Mouse (Mus musculus) myocyte (in vitro differentiated cells): ENCODE data around the gene Hpd. TPM values are rescaled to one million over a fixed set of nuclear protein-coding genes. Genes with fewer than 3 reads are reported as not detected.
A peak's percentile ranks its signal among the peaks of the same experiment; 100 is the strongest.

ENCODE experiments used
- H3K27me3 ChIP-seq: one replicate; pipeline ENCODE4 v1.6.1; 2011; ENCODE audit not compliant: control insufficient read depth, insufficient read depth, insufficient read length
- H3K36me3 ChIP-seq: one replicate; pipeline ENCODE4 v1.6.1; 2011; ENCODE audit not compliant: control insufficient read depth, insufficient read depth
- H3K4me2 ChIP-seq: one replicate; pipeline ENCODE4 v1.6.1; 2011; ENCODE audit warnings: low read depth, control low read depth
- H3K4me3 ChIP-seq: one replicate; pipeline ENCODE4 v1.5.1; 2011; ENCODE audit warnings: mild to moderate bottlenecking, control low read depth, moderate library complexity
- H3K79me2 ChIP-seq: one replicate; pipeline ENCODE4 v1.6.1; 2011; ENCODE audit not compliant: control insufficient read depth, insufficient read depth
- H3ac ChIP-seq: one replicate; pipeline ENCODE4 v1.6.1; 2011; ENCODE audit not compliant: control insufficient read depth, insufficient read length
- CEBPB ChIP-seq: IDR thresholded peaks from 2 replicates; pipeline ENCODE4 v1.6.1; 2011; ENCODE audit warnings: mild to moderate bottlenecking, moderate library complexity; ENCODE audit not compliant: poor library complexity, insufficient read depth, severe bottlenecking
- E2F4 ChIP-seq: IDR thresholded peaks from one replicate; pipeline ENCODE4 v1.6.1; 2011; ENCODE audit warnings: mild to moderate bottlenecking, control low read depth, moderate library complexity; ENCODE audit not compliant: insufficient read depth
- MAX ChIP-seq: IDR thresholded peaks from one replicate; pipeline ENCODE4 v1.6.1; 2011; ENCODE audit warnings: low read depth, mild to moderate bottlenecking, control low read depth
- MYOD1 ChIP-seq, 3 experiments: IDR thresholded peaks; one replicate each; pipeline ENCODE4 v1.6.1; 2011; ENCODE audit warnings: control low read depth in 2 of 3, low read depth in 2 of 3, mild to moderate bottlenecking in 2 of 3, moderate library complexity in 1 of 3; ENCODE audit not compliant: insufficient read length in 2 of 3, control insufficient read depth in 1 of 3
- MYOG ChIP-seq, 3 experiments: IDR thresholded peaks; one replicate each; pipeline ENCODE4 v1.6.1; 2011; ENCODE audit warnings: control low read depth in 2 of 3, low read depth in 2 of 3, mild to moderate bottlenecking in 2 of 3; ENCODE audit not compliant: insufficient read length in 2 of 3, control insufficient read depth in 1 of 3, insufficient read depth in 1 of 3
- POLR2A ChIP-seq: IDR thresholded peaks from one replicate; pipeline ENCODE4 v1.6.1; 2011; ENCODE audit warnings: low read depth, mild to moderate bottlenecking, control low read depth, moderate library complexity; ENCODE audit not compliant: insufficient read length
- POLR2AphosphoS2 ChIP-seq: IDR thresholded peaks from one replicate; pipeline ENCODE4 v1.6.1; 2011; ENCODE audit warnings: low read depth, control low read depth; ENCODE audit not compliant: insufficient read length
- REST ChIP-seq: IDR thresholded peaks from one replicate; pipeline ENCODE4 v1.6.1; 2011; ENCODE audit warnings: mild to moderate bottlenecking, control low read depth, moderate library complexity; ENCODE audit not compliant: insufficient read depth, insufficient read length
- SRF ChIP-seq: IDR thresholded peaks from one replicate; pipeline ENCODE4 v1.6.1; 2011; ENCODE audit warnings: low read depth; ENCODE audit not compliant: control insufficient read depth, insufficient read length
- TCF12 ChIP-seq: IDR thresholded peaks from one replicate; pipeline ENCODE4 v1.6.1; 2011; ENCODE audit warnings: mild to moderate bottlenecking, control low read depth; ENCODE audit not compliant: poor library complexity, insufficient read depth, severe bottlenecking
- TCF3 ChIP-seq: IDR thresholded peaks from one replicate; pipeline ENCODE4 v1.6.1; 2011; ENCODE audit warnings: low read depth, control low read depth; ENCODE audit not compliant: insufficient read length
- USF1 ChIP-seq: IDR thresholded peaks from one replicate; pipeline ENCODE4 v1.6.1; 2011; ENCODE audit warnings: low read depth, mild to moderate bottlenecking, control low read depth, moderate library complexity
- polyA plus RNA-seq: library from polyadenylated mRNA; unstranded; fragments of >200 nt; fragmentation: generic; extraction: Trizol; gene quantifications from one replicate; pipeline ENCODE4 v1.2.1, GENCODE M21; 2012; ENCODE audit warnings: missing spikeins

The Hpd gene
- polyA plus RNA-seq, 1 experiment, result not detected

GRCm38 (mm10) chr5:123137910-123138229 is 44.7 kb downstream of the Hpd start:
- TF ChIP-seq E2F4 (no peak), MYOG (IDR thresholded peaks at IDR 0.05; ENCODE audit: control insufficient read depth in 1 of 3, insufficient read depth in 1 of 3, insufficient read length in 2 of 3, low read depth in 2 of 3) (no peak), CEBPB (no peak), REST (no peak), POLR2A (no peak), POLR2AphosphoS2 (no peak)
- Histone ChIP-seq H3K36me3 (no peaks in the 10 kb centered on the region), H3K79me2 (peaks cover 10% of the 10 kb centered on the region), H3ac (peak overlapping the region; percentile 99), H3K4me2 (peak overlapping the region; percentile 98), H3K4me3 (peak overlapping the region; percentile 75), H3K27me3 (no peaks in the 10 kb centered on the region)

- no peak overlapping the region for H3ac ChIP-seq
- H3K36me3 ChIP-seq, result no peaks in the 10 kb centered on the region
- H3K4me2 ChIP-seq, result peak overlapping the region; percentile 98
- no peaks in the 10 kb centered on the region for H3K27me3 ChIP-seq
- TF ChIP-seq POLR2A, result peak; percentile 48
- no peak for TF ChIP-seq REST
- TF ChIP-seq MAX, result no peak
- TF ChIP-seq USF1, result no peak
- no peak for TF ChIP-seq TCF12
- no peak for TF ChIP-seq CEBPB
- TF ChIP-seq E2F4, result no peak
- no peak for TF ChIP-seq TCF3
- TF ChIP-seq POLR2AphosphoS2, result peak; percentile 55
- TF ChIP-seq MYOD1 (IDR thresholded peaks at IDR 0.05; ENCODE audit: control insufficient read depth in 1 of 3, insufficient read length in 2 of 3, low read depth in 2 of 3), result peak in 2 of 3 experiments; percentile 11 to 65
- TF ChIP-seq MYOG (IDR thresholded peaks at IDR 0.05; ENCODE audit: control insufficient read depth in 1 of 3, insufficient read depth in 1 of 3, insufficient read length in 2 of 3, low read depth in 2 of 3), result peak in 1 of 3 experiments; percentile 65
- no peak for TF ChIP-seq SRF
- peaks cover 7% of the 10 kb centered on the region for H3K79me2 ChIP-seq
- peak overlapping the region; percentile 75 for H3K4me3 ChIP-seq
These were observed 45.2 kb downstream of the Hpd start for GRCm38 (mm10) chr5:123137044-123137909.

GRCm38 (mm10) chr5:123136361-123137043 is 46.0 kb downstream of the Hpd start:
- H3ac ChIP-seq, result peak overlapping the region; percentile 16
- H3K79me2 ChIP-seq, result peaks cover 7% of the 10 kb centered on the region
- H3K36me3 ChIP-seq, result no peaks in the 10 kb centered on the region
- H3K4me3 ChIP-seq, result peak overlapping the region; percentile 75
- no peaks in the 10 kb centered on the region for H3K27me3 ChIP-seq
- no peak for TF ChIP-seq REST
- peak; percentile 78 for TF ChIP-seq MAX
- TF ChIP-seq TCF12, result peak; percentile 48
- TF ChIP-seq POLR2A, result peak; percentile 58
- TF ChIP-seq MYOG (IDR thresholded peaks at IDR 0.05; ENCODE audit: control insufficient read depth in 1 of 3, insufficient read depth in 1 of 3, insufficient read length in 2 of 3, low read depth in 2 of 3), result peak in 2 of 3 experiments; percentile 40 to 78
- peak; percentile 27 for TF ChIP-seq TCF3
- no peak for TF ChIP-seq SRF
- TF ChIP-seq USF1, result peak; percentile 74
- no peak for TF ChIP-seq E2F4
- TF ChIP-seq POLR2AphosphoS2, result peak; percentile 59
- peak in 2 of 3 experiments; percentile 52 to 77 for TF ChIP-seq MYOD1 (IDR thresholded peaks at IDR 0.05; ENCODE audit: control insufficient read depth in 1 of 3, insufficient read length in 2 of 3, low read depth in 2 of 3)
- peak overlapping the region; percentile 98 for H3K4me2 ChIP-seq

- H3K4me3 ChIP-seq, result peak overlapping the region; percentile 75
- no peaks in the 10 kb centered on the region for H3K27me3 ChIP-seq
- H3ac ChIP-seq, result peak overlapping the region; percentile 16
- peak; percentile 81 for TF ChIP-seq POLR2AphosphoS2
- TF ChIP-seq TCF3, result peak; percentile 75
- TF ChIP-seq CEBPB, result no peak
- peak; percentile 81 to 96 (median 95) for TF ChIP-seq MYOG (IDR thresholded peaks at IDR 0.05; ENCODE audit: control insufficient read depth in 1 of 3, insufficient read depth in 1 of 3, insufficient read length in 2 of 3, low read depth in 2 of 3)
- peak; percentile 99 for TF ChIP-seq MYOD1 (IDR thresholded peaks at IDR 0.05; ENCODE audit: control insufficient read depth in 1 of 3, insufficient read length in 2 of 3, low read depth in 2 of 3)
- no peak for TF ChIP-seq REST
- TF ChIP-seq POLR2A, result peak; percentile 67
- TF ChIP-seq E2F4, result no peak
- TF ChIP-seq SRF, result no peak
- peak; percentile 96 for TF ChIP-seq TCF12
- no peak for TF ChIP-seq MAX
- TF ChIP-seq USF1, result no peak
- no peaks in the 10 kb centered on the region for H3K36me3 ChIP-seq
- H3K79me2 ChIP-seq, result peaks cover 7% of the 10 kb centered on the region
- peak overlapping the region; percentile 98 for H3K4me2 ChIP-seq
These were observed 46.8 kb downstream of the Hpd start for GRCm38 (mm10) chr5:123135471-123136360.
